Mouse (Mus musculus) megakaryocyte, adult 5-6 weeks (primary cell): ENCODE results near the gene Mdc1. TPM values are rescaled to one million over a fixed set of nuclear protein-coding genes. Genes with fewer than 3 reads are reported as not detected.

Experiments
- ATAC-seq: 2 replicates; pipeline ENCODE4 v1.8.0; 2016; ENCODE audit warnings: mild to moderate bottlenecking, inconsistent platforms; ENCODE audit not compliant: poor library complexity, severe bottlenecking
- total RNA-seq, 2 experiments: library from RNA; stranded (forward) in 1 of 2; stranded (reverse) in 1 of 2; fragments of 153-499, 151-499 nt in 1 of 2; fragments of 221-1000, 200-1000 nt in 1 of 2; gene quantifications; 2 replicates each; pipeline versions ENCODE4 v1.2.3 to v1.2.4; 2015 to 2017

Mdc1 gene
- total RNA-seq, 2 experiments from 2014 or later = 17.3 to 37.6 TPM

GRCm38 (mm10) chr17:35840561-35840960 is 754 bp upstream of the Mdc1 start:
- no peak for ATAC-seq

GRCm38 (mm10) chr17:35842006-35842405 is 691 bp downstream of the Mdc1 start:
- ATAC-seq = no peak

- ATAC-seq = no peak
These were observed 2.2 kb downstream of the Mdc1 start for GRCm38 (mm10) chr17:35843514-35843913.

- no peak for ATAC-seq
These were observed 6.8 kb downstream of the Mdc1 start for GRCm38 (mm10) chr17:35848112-35848511.

GRCm38 (mm10) chr17:35850974-35851373 is 9.7 kb downstream of the Mdc1 start:
- no peak for ATAC-seq

GRCm38 (mm10) chr17:35859371-35859770 is 18.1 kb downstream of the Mdc1 start:
- ATAC-seq = no peak

- no peak for ATAC-seq
These were observed 18.5 kb downstream of the Mdc1 start for GRCm38 (mm10) chr17:35859835-35860234.

- ATAC-seq = no peak
These were observed 19.5 kb downstream of the Mdc1 start for GRCm38 (mm10) chr17:35860831-35861197.

GRCm38 (mm10) chr17:35861198-35861857 is 20.0 kb downstream of the Mdc1 start, which contains the start of gene Nrm:
Nrm (plus strand) TSS chr17:35861318.
- peak; percentile 86 for ATAC-seq

- no peak for ATAC-seq
These were observed 23.6 kb downstream of the Mdc1 start for GRCm38 (mm10) chr17:35864832-35865353.

- peak; percentile 25 for ATAC-seq
These were observed 24.4 kb downstream of the Mdc1 start, which contains the start of gene Ppp1r18 for GRCm38 (mm10) chr17:35865481-35866280. Ppp1r18 (plus strand) TSS chr17:35865593.

- ATAC-seq = no peak
These were observed 25.0 kb downstream of the Mdc1 start for GRCm38 (mm10) chr17:35866281-35866831.

- ATAC-seq = 0 out of 2 replicates have a peak, but pooled peaks have one; percentile 16
These were observed 25.9 kb downstream of the Mdc1 start for GRCm38 (mm10) chr17:35866911-35867890.

GRCm38 (mm10) chr17:35868165-35868820 is 27.0 kb downstream of the Mdc1 start:
- peak; percentile 41 for ATAC-seq

- ATAC-seq = no peak
These were observed 27.6 kb downstream of the Mdc1 start for GRCm38 (mm10) chr17:35868961-35869345.

- ATAC-seq = no peak
These were observed 28.2 kb downstream of the Mdc1 start for GRCm38 (mm10) chr17:35869346-35870067.

GRCm38 (mm10) chr17:35870151-35870883 is 29.0 kb downstream of the Mdc1 start:
- peak; percentile 54 for ATAC-seq

- no peak for ATAC-seq
These were observed 29.8 kb downstream of the Mdc1 start for GRCm38 (mm10) chr17:35870884-35871696.
